Mouse (Mus musculus) liver, embryonic 12.5 days (tissue): Measurements from ENCODE around the gene Clec2d. TPM values are rescaled to one million over a fixed set of nuclear protein-coding genes. Genes with fewer than 3 reads are reported as not detected.

Experiments
- ATAC-seq: fragments of 200-750 bp; cut with Nextera tagmentation; 2 replicates; pipeline ENCODE4 v1.8.0; 2017; ENCODE audit warnings: moderate number of reproducible peaks, mild to moderate bottlenecking, moderate library complexity
- H3K27ac ChIP-seq: fragments of 300-500 bp; sonication (generic); 2 replicates; pipeline ENCODE4 v1.5.1; 2016; ENCODE audit warnings: mild to moderate bottlenecking
- H3K27me3 ChIP-seq: fragments of 300-500 bp; sonication (generic); replicated peaks from 2 replicates; pipeline ENCODE4 v1.6.1; 2016; ENCODE audit warnings: mild to moderate bottlenecking, moderate library complexity
- H3K36me3 ChIP-seq: fragments of 300-500 bp; sonication (generic); 2 replicates; pipeline ENCODE4 v1.6.1; 2016; ENCODE audit warnings: mild to moderate bottlenecking, moderate library complexity
- H3K4me1 ChIP-seq: fragments of 300-500 bp; sonication (generic); 2 replicates; pipeline ENCODE4 v1.6.1; 2016
- H3K4me2 ChIP-seq: fragments of 300-500 bp; sonication (generic); 2 replicates; pipeline ENCODE4 v1.6.1; 2016; ENCODE audit warnings: mild to moderate bottlenecking, moderate library complexity
- H3K4me3 ChIP-seq: fragments of 300-500 bp; sonication (generic); 2 replicates; pipeline ENCODE4 v1.5.1; 2016; ENCODE audit warnings: mild to moderate bottlenecking, moderate library complexity
- H3K9ac ChIP-seq: fragments of 300-500 bp; sonication (generic); 2 replicates; pipeline ENCODE4 v1.6.1; 2016; ENCODE audit warnings: mild to moderate bottlenecking, moderate library complexity
- H3K9me3 ChIP-seq: fragments of 300-500 bp; sonication (generic); replicated peaks from 2 replicates; pipeline ENCODE4 v1.6.1; 2016; ENCODE audit warnings: mild to moderate bottlenecking, moderate library complexity
- WGBS: fragments of 180-500 bp; shearing (Covaris S2); methylation state at CpG from one replicate; pipeline ENCODE4 v1.1.7; 2016; ENCODE audit not compliant: insufficient replicate concordance; 5-methylcytosine and 5-hydroxymethylcytosine counted together
- polyA plus RNA-seq: library from polyadenylated mRNA; unstranded; fragments of >200 nt; fragmentation: Nextera tagmentation; extraction: Ambion mirVana; gene quantifications from 2 replicates; pipeline ENCODE4 v1.2.1, GENCODE M21; 2016

The Clec2d gene
- polyA plus RNA-seq, 1 experiment from 2014 or later: not detected

- H3K4me2 ChIP-seq: no peak overlapping the region
Measured at GRCm38 (mm10) chr6:129215886-129216637, 35.6 kb downstream of the Clec2d start.

GRCm38 (mm10) chr6:129216721-129217230 lies 36.4 kb downstream of the Clec2d start:
- H3K4me3 ChIP-seq: no peak overlapping the region
- no peaks in the 10 kb centered on the region for H3K9me3 ChIP-seq
- H3K4me2 ChIP-seq: no peak overlapping the region
- H3K36me3 ChIP-seq: no peaks in the 10 kb centered on the region
- no peak overlapping the region for H3K9ac ChIP-seq
- no peaks in the 10 kb centered on the region for H3K27me3 ChIP-seq
- ATAC-seq: no peak
- H3K4me1 ChIP-seq: peaks cover 35% of the 10 kb centered on the region
- 66% methylated on average over 3 of the region's 3 CpGs for WGBS
- no peak overlapping the region for H3K27ac ChIP-seq

More at GRCm38 (mm10) chr6:129215886-129216637, 35.6 kb downstream of the Clec2d start:
- H3K4me3 ChIP-seq: no peak overlapping the region
- no peaks in the 10 kb centered on the region for H3K9me3 ChIP-seq
- H3K27ac ChIP-seq: no peak overlapping the region
- H3K4me1 ChIP-seq: peaks cover 29% of the 10 kb centered on the region
- H3K9ac ChIP-seq: no peak overlapping the region
- no peaks in the 10 kb centered on the region for H3K36me3 ChIP-seq
- H3K27me3 ChIP-seq: no peaks in the 10 kb centered on the region
- peak; percentile 34; the same call in 1 of the 2 replicates for ATAC-seq
- WGBS: 55% methylated on average over 7 of the region's 7 CpGs

- Histone ChIP-seq H3K4me2 (no peak overlapping the region), H3K4me3 (no peak overlapping the region), H3K9me3 (no peaks in the 10 kb centered on the region), H3K9ac (no peak overlapping the region), H3K36me3 (no peaks in the 10 kb centered on the region), H3K27me3 (no peaks in the 10 kb centered on the region), H3K4me1 (peaks cover 46% of the 10 kb centered on the region), H3K27ac (no peak overlapping the region)
- ATAC-seq: no peak
- WGBS: 77% methylated on average over 5 of the region's 5 CpGs
Measured at GRCm38 (mm10) chr6:129218191-129218696, 37.8 kb downstream of the Clec2d start.

GRCm38 (mm10) chr6:129219897-129220517 lies 39.6 kb downstream of the Clec2d start:
- no peak overlapping the region for H3K9ac ChIP-seq
- no peak overlapping the region for H3K4me3 ChIP-seq
- H3K36me3 ChIP-seq: no peaks in the 10 kb centered on the region
- H3K27me3 ChIP-seq: no peaks in the 10 kb centered on the region
- no peaks in the 10 kb centered on the region for H3K9me3 ChIP-seq
- H3K27ac ChIP-seq: peak overlapping the region; percentile 63; the same call in 1 of the 2 replicates
- H3K4me1 ChIP-seq: peaks cover 56% of the 10 kb centered on the region
- H3K4me2 ChIP-seq: peak overlapping the region; percentile 42
- WGBS: 46% methylated on average over 3 of the region's 3 CpGs
- peak; percentile 72 for ATAC-seq

- 33% methylated on average over 1 of the region's 1 CpGs for WGBS
- peak; percentile 66; the same call in 1 of the 2 replicates for ATAC-seq
Measured at GRCm38 (mm10) chr6:129221053-129221452, 40.6 kb downstream of the Clec2d start.

GRCm38 (mm10) chr6:129222188-129222800 lies 41.9 kb downstream of the Clec2d start:
- 83% methylated on average over 3 of the region's 3 CpGs for WGBS
- Histone ChIP-seq H3K36me3 (no peaks in the 10 kb centered on the region), H3K9ac (no peak overlapping the region), H3K27me3 (no peaks in the 10 kb centered on the region), H3K27ac (no peak overlapping the region), H3K9me3 (no peaks in the 10 kb centered on the region), H3K4me2 (no peak overlapping the region), H3K4me3 (no peak overlapping the region), H3K4me1 (peaks cover 49% of the 10 kb centered on the region)
- no peak for ATAC-seq

More at GRCm38 (mm10) chr6:129221053-129221452, 40.6 kb downstream of the Clec2d start:
- Histone ChIP-seq H3K4me2 (no peak overlapping the region), H3K36me3 (no peaks in the 10 kb centered on the region), H3K9me3 (no peaks in the 10 kb centered on the region), H3K9ac (no peak overlapping the region), H3K27me3 (no peaks in the 10 kb centered on the region), H3K4me3 (no peak overlapping the region), H3K27ac (no peak overlapping the region), H3K4me1 (peaks cover 54% of the 10 kb centered on the region)

- 17% methylated on average over 2 of the region's 2 CpGs for WGBS
- H3K9me3 ChIP-seq: no peaks in the 10 kb centered on the region
- H3K4me3 ChIP-seq: no peak overlapping the region
- H3K4me1 ChIP-seq: peaks cover 52% of the 10 kb centered on the region
- no peak overlapping the region for H3K27ac ChIP-seq
- H3K27me3 ChIP-seq: no peaks in the 10 kb centered on the region
- no peaks in the 10 kb centered on the region for H3K36me3 ChIP-seq
- ATAC-seq: peak; percentile 67
- no peak overlapping the region for H3K9ac ChIP-seq
- no peak overlapping the region for H3K4me2 ChIP-seq
Measured at GRCm38 (mm10) chr6:129223611-129224010, 43.2 kb downstream of the Clec2d start.

GRCm38 (mm10) chr6:129224090-129224489 lies 43.7 kb downstream of the Clec2d start:
- Histone ChIP-seq H3K27ac (no peak overlapping the region), H3K4me3 (no peak overlapping the region), H3K9me3 (no peaks in the 10 kb centered on the region), H3K4me2 (no peak overlapping the region), H3K36me3 (no peaks in the 10 kb centered on the region), H3K4me1 (peaks cover 53% of the 10 kb centered on the region), H3K27me3 (no peaks in the 10 kb centered on the region), H3K9ac (no peak overlapping the region)
- 51% methylated on average over 1 of the region's 1 CpGs for WGBS
- peak; percentile 45 for ATAC-seq

- Histone ChIP-seq H3K9ac (no peak overlapping the region), H3K4me1 (peaks cover 54% of the 10 kb centered on the region), H3K36me3 (no peaks in the 10 kb centered on the region), H3K27me3 (no peaks in the 10 kb centered on the region), H3K4me3 (no peak overlapping the region), H3K27ac (no peak overlapping the region), H3K9me3 (no peaks in the 10 kb centered on the region), H3K4me2 (no peak overlapping the region)
- 82% methylated on average over 2 of the region's 2 CpGs for WGBS
- no peak for ATAC-seq
Measured at GRCm38 (mm10) chr6:129225078-129225477, 44.7 kb downstream of the Clec2d start.

GRCm38 (mm10) chr6:129228935-129229773 lies 48.7 kb downstream of the Clec2d start:
- peak overlapping the region; percentile 23; the same call in 1 of the 2 replicates for H3K4me2 ChIP-seq
- ATAC-seq: no peak
- 40% methylated on average over 3 of the region's 3 CpGs for WGBS

More at GRCm38 (mm10) chr6:129228935-129229773, 48.7 kb downstream of the Clec2d start:
- Histone ChIP-seq H3K9ac (0 out of 2 replicates have a peak overlapping the region, but pooled peaks have one; percentile 23), H3K4me1 (peaks cover 59% of the 10 kb centered on the region), H3K4me3 (no peak overlapping the region), H3K9me3 (no peaks in the 10 kb centered on the region), H3K27me3 (no peaks in the 10 kb centered on the region), H3K36me3 (no peaks in the 10 kb centered on the region), H3K27ac (peak overlapping the region; percentile 80)
